Mouse (Mus musculus) testis, adult 2 months (tissue): Measurements from ENCODE around the gene Dnpep.

Experiments used
- CTCF ChIP-seq: fragments of 200-500 bp; IDR thresholded peaks from 2 replicates; pipeline ENCODE4 v1.5.1; 2012; ENCODE audit warnings: low read depth, mild to moderate bottlenecking, inconsistent platforms, low read length, moderate library complexity; ENCODE audit not compliant: control insufficient read depth, insufficient read depth, insufficient replicate concordance
- POLR2A ChIP-seq: fragments of 200-500 bp; IDR thresholded peaks from 2 replicates; pipeline ENCODE4 v1.6.1; 2012; ENCODE audit warnings: low read depth, mild to moderate bottlenecking, inconsistent platforms, low read length, moderate library complexity; ENCODE audit not compliant: control insufficient read depth

DNA sequence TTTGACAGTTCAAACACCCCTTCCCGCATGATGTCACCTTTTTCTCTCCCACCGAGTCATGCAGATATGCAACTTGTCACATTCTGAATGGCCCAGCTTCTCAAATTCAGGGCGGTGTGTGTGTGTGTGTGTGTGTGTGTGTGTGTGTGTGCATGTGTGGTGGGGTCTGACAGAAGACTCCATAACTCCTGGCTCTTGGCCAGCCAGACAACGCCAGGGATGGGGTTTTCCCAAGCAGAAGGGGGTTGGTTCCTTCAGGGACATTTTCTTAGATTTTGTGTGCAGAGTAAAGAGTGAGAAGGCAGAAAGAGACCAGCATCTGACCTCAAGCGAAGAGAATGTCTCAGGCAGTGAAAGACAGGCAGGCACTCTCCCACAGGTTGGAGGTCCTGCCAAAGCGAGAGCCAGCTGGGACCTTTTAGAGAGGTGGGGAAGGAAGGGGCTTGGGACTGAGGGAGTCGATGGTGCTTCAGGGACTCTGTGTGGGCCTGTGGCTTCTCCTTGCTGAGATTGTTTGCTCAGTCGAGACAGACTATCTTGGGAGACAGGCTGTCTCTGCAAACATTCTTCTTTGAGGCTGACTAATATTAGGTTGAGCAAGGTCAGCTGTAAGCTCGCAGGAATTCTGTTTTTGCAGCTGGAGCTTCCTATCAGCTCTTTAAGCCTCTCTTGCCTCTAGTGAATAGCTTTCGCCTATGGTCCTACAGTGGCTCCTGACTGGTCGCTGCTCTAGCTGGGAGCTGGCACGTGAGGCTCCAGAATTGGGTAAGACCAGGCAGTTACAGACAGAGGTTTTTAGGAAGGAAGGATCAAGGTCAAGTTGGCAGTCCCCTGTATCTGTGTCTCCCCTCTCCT lies 25.1 kb downstream of the Dnpep start:
- no peak for TF ChIP-seq CTCF
- no peak for TF ChIP-seq POLR2A
